Mouse (Mus musculus) central nervous system, embryonic 14 days (tissue): ENCODE data around the gene Olfr784. TPM values are rescaled to one million over a fixed set of nuclear protein-coding genes. Genes with fewer than 3 reads are reported as not detected.

Experiments used
- polyA plus RNA-seq: library from polyadenylated mRNA; depleted of rRNA; stranded (reverse); fragments of >200 nt; gene quantifications from 2 replicates; pipeline ENCODE4 v1.2.3, GENCODE M21; 2012; rRNA removed

Gene Olfr784
- polyA plus RNA-seq = 0.06 TPM in 2 replicates

GRCm38 (mm10) chr10:129383783-129384182 is at the start of gene Olfr784:
Gene Olfr784, plus strand, starts transcription at chr10:129384083.

GRCm38 (mm10) chr10:129348550-129348949 is 35.3 kb upstream of the Olfr784 start, which contains the start of gene Olfr782:
Gene Olfr782, plus strand, starts transcription at chr10:129348850.

GRCm38 (mm10) chr10:129405126-129405525 is 21.2 kb downstream of the Olfr784 start, which contains the start of gene Olfr785:
Gene Olfr785, plus strand, starts transcription at chr10:129405426.

GRCm38 (mm10) chr10:129427006-129427405 is 43.1 kb downstream of the Olfr784 start, which contains the start of gene Olfr786:
Gene Olfr786, plus strand, starts transcription at chr10:129427306.

Other genes starting within 250 kb of the Olfr784 start
- gene Olfr770, start 245.1 kb upstream of the Olfr784 start, polyA plus RNA-seq = not detected in 2 replicates
- gene Olfr771, start 219.3 kb upstream of the Olfr784 start, polyA plus RNA-seq = not detected in 2 replicates
- gene Olfr772, start 206.2 kb upstream of the Olfr784 start, polyA plus RNA-seq = not detected in 2 replicates
- not detected in 2 replicates for gene Olfr773, start 196.7 kb upstream of the Olfr784 start, polyA plus RNA-seq
- gene Olfr774, start 147.9 kb upstream of the Olfr784 start, polyA plus RNA-seq = not detected in 2 replicates
- not detected in 2 replicates for gene Olfr775, start 135.7 kb upstream of the Olfr784 start, polyA plus RNA-seq
- gene Olfr776, start 125.0 kb upstream of the Olfr784 start, polyA plus RNA-seq = not detected in 2 replicates
- not detected in 2 replicates for gene Olfr777, start 112.6 kb upstream of the Olfr784 start, polyA plus RNA-seq
- gene Olfr780, start 66.0 kb upstream of the Olfr784 start, polyA plus RNA-seq = not detected in 2 replicates
- gene Olfr781, start 55.2 kb upstream of the Olfr784 start, polyA plus RNA-seq = not detected in 2 replicates
- gene Olfr782, start 35.2 kb upstream of the Olfr784 start, polyA plus RNA-seq = not detected in 2 replicates
- gene Olfr785, start 21.3 kb downstream of the Olfr784 start, polyA plus RNA-seq = not detected in 2 replicates
- not detected in 2 replicates for gene Olfr786, start 43.2 kb downstream of the Olfr784 start, polyA plus RNA-seq
- gene Olfr787, start 77.8 kb downstream of the Olfr784 start, polyA plus RNA-seq = 0.01 TPM in 1 of 2 replicates, not detected in the other
- not detected in 2 replicates for gene Olfr788, start 86.9 kb downstream of the Olfr784 start, polyA plus RNA-seq
- not detected in 2 replicates for gene Olfr789, start 100.7 kb downstream of the Olfr784 start, polyA plus RNA-seq
- not detected in 2 replicates for gene Olfr790, start 114.4 kb downstream of the Olfr784 start, polyA plus RNA-seq
- gene Olfr791, start 137.7 kb downstream of the Olfr784 start, polyA plus RNA-seq = not detected in 2 replicates
- gene Olfr792, start 155.1 kb downstream of the Olfr784 start, polyA plus RNA-seq = not detected in 2 replicates
- gene Olfr794, start 183.6 kb downstream of the Olfr784 start, polyA plus RNA-seq = not detected in 2 replicates
- not detected in 2 replicates for gene Olfr796, start 228.5 kb downstream of the Olfr784 start, polyA plus RNA-seq
- gene Olfr798, start 243.9 kb downstream of the Olfr784 start, polyA plus RNA-seq = not detected in 2 replicates